Mouse (Mus musculus) brown adipose tissue, adult 24 weeks (tissue): ENCODE data around the gene Nop58. TPM values are rescaled to one million over a fixed set of nuclear protein-coding genes. Genes with fewer than 3 reads are reported as not detected.

Experiments used
- H3K27ac ChIP-seq: fragments of 200-500 bp; replicated peaks from 2 replicates; pipeline ENCODE4 v1.5.1; 2012; ENCODE audit warnings: low read depth, mild to moderate bottlenecking, low read length
- H3K4me1 ChIP-seq: fragments of 200-500 bp; 2 replicates; pipeline ENCODE4 v1.6.1; 2012; ENCODE audit warnings: low read length, mixed read lengths; ENCODE audit not compliant: control insufficient read depth, insufficient read depth, insufficient read length
- H3K4me3 ChIP-seq: fragments of 200-500 bp; 2 replicates; pipeline ENCODE4 v1.5.1; 2012; ENCODE audit warnings: low read depth, mild to moderate bottlenecking, low read length, moderate library complexity; ENCODE audit not compliant: insufficient read depth
- polyA plus RNA-seq: library from polyadenylated mRNA; stranded (reverse); fragments of >200 nt; gene quantifications from 2 replicates; pipeline ENCODE4 v1.2.4, GENCODE M21; 2012; ENCODE audit not compliant: missing spikeins, insufficient read depth, insufficient read length

The Nop58 gene
- polyA plus RNA-seq, 1 experiment = 31.9 TPM

GRCm38 (mm10) chr1:59755298-59755697 lies 70.5 kb downstream of the Nop58 start:
- no peaks in the 10 kb centered on the region for H3K4me1 ChIP-seq
- H3K4me3 ChIP-seq = no peak overlapping the region
- H3K27ac ChIP-seq = no peak overlapping the region

GRCm38 (mm10) chr1:59758325-59758724 lies 73.6 kb downstream of the Nop58 start:
- no peak overlapping the region for H3K27ac ChIP-seq
- H3K4me3 ChIP-seq = no peak overlapping the region
- H3K4me1 ChIP-seq = no peaks in the 10 kb centered on the region

GRCm38 (mm10) chr1:59762208-59762607 lies 77.4 kb downstream of the Nop58 start:
- H3K4me3 ChIP-seq = peak overlapping the region; percentile 85
- H3K4me1 ChIP-seq = 0 out of 2 replicates have a peak, but pooled peaks cover 2% of the 10 kb centered on the region
- H3K27ac ChIP-seq = peak overlapping the region; percentile 76

GRCm38 (mm10) chr1:59762651-59763163 lies 77.9 kb downstream of the Nop58 start:
- H3K4me1 ChIP-seq = 0 out of 2 replicates have a peak, but pooled peaks cover 2% of the 10 kb centered on the region
- H3K27ac ChIP-seq = peak overlapping the region; percentile 76
- H3K4me3 ChIP-seq = peak overlapping the region; percentile 85

GRCm38 (mm10) chr1:59763164-59763768 lies 78.5 kb downstream of the Nop58 start, which contains the start of gene Bmpr2:
Gene Bmpr2 (plus strand): TSS chr1:59763400.
- Histone ChIP-seq H3K27ac (peak within 1 kb of the TSS; percentile 84), H3K4me1 (0 out of 2 replicates have a peak, but pooled peaks cover 2% of the 10 kb centered on the region), H3K4me3 (peak within 1 kb of the TSS; percentile 85)

GRCm38 (mm10) chr1:59763781-59764251 lies 79.0 kb downstream of the Nop58 start:
- Histone ChIP-seq H3K4me1 (0 out of 2 replicates have a peak, but pooled peaks cover 2% of the 10 kb centered on the region), H3K4me3 (peak overlapping the region; percentile 82), H3K27ac (peak overlapping the region; percentile 84)

- Histone ChIP-seq H3K4me3 (peak overlapping the region; percentile 82), H3K4me1 (0 out of 2 replicates have a peak, but pooled peaks cover 2% of the 10 kb centered on the region), H3K27ac (peak overlapping the region; percentile 80)
Observed at GRCm38 (mm10) chr1:59764407-59764971, 79.7 kb downstream of the Nop58 start.

GRCm38 (mm10) chr1:59765279-59765678 lies 80.5 kb downstream of the Nop58 start:
- Histone ChIP-seq H3K27ac (0 out of 2 replicates have a peak overlapping the region, but pooled peaks have one; percentile 3), H3K4me1 (0 out of 2 replicates have a peak, but pooled peaks cover 2% of the 10 kb centered on the region), H3K4me3 (peak overlapping the region; percentile 34; the same call in 1 of the 2 replicates)

GRCm38 (mm10) chr1:59766626-59767025 lies 81.9 kb downstream of the Nop58 start:
- H3K4me1 ChIP-seq = peaks cover 6% of the 10 kb centered on the region; the same call in 1 of the 2 replicates
- H3K27ac ChIP-seq = no peak overlapping the region
- no peak overlapping the region for H3K4me3 ChIP-seq

Other genes starting within 250 kb of the Nop58 start
- gene Fzd7, start 202.5 kb upstream of the Nop58 start, polyA plus RNA-seq = 6.4 and 6.6 TPM in 2 replicates
- 1.3 and 1.9 TPM in 2 replicates for gene Gm973, start 168.7 kb upstream of the Nop58 start, polyA plus RNA-seq
- gene Sumo1, start 14.1 kb upstream of the Nop58 start, polyA plus RNA-seq = 228 and 236 TPM in 2 replicates
- 14.6 and 18.7 TPM in 2 replicates for gene Bmpr2, start 78.4 kb downstream of the Nop58 start, polyA plus RNA-seq
- gene Fam117b, start 228.0 kb downstream of the Nop58 start, polyA plus RNA-seq = 3.8 and 5.0 TPM in 2 replicates